Mouse (Mus musculus): ENCODE measurements at regions not wholly inside any gene's neighbourhood (a gene's known extent, or its start where the extent isn't known, plus 50 kb on each side); places are given as distances from the start of the nearest gene placed in this dataset.

GRCm38 (mm10) chr3:40164181-40164580, 366.9 kb upstream of the Intu start:
- DNase-seq (ENCODE audit: extremely low read depth, low read depth) = no peak

- DNase-seq (ENCODE audit: extremely low read depth, low read depth) = no peak
Observed at GRCm38 (mm10) chr3:40167970-40168626, 363.0 kb upstream of the Intu start.

GRCm38 (mm10) chr3:40169590-40169989, 361.5 kb upstream of the Intu start:
- no peak for DNase-seq (ENCODE audit: extremely low read depth, low read depth)

GRCm38 (mm10) chr3:40179726-40180317, 351.3 kb upstream of the Intu start:
- no peak for DNase-seq (ENCODE audit: extremely low read depth, low read depth)

DNA sequence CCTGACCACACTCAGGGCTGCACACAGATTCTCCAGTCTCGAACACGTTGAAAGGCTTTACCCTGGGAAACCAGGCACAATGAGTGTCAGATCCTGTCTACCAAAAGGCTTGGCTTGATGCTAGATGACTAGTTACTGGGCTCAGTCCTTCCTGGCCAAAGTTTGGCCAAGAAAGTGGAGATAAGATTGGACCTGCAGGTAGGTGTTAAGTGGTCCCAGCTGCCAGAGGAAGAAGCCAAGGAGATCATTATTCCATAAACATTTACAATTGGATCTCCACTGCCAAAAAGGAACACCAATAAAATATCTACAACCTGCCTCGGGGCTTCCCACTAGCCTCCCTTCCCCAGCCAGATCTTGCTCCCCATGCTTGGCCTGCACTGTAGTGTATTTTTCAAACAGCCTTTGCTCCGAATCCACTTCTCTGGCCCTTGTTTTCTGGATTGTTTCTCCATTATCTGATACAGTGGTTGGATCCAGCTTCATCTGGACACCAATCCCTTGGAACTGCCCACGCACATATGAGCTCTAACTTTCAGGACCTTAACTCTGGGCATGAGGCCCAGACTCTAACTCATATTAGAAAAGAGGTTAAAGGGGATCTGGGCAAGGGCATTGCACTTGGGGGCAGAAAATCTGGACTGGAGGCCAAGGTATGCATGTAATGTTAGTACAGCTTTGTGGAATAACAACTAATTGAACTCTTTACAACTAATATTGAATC, 345.3 kb upstream of the Intu start:
- DNase-seq (ENCODE audit: extremely low read depth, low read depth) = no peak

- DNase-seq (ENCODE audit: extremely low read depth, low read depth) = no peak
Observed at GRCm38 (mm10) chr3:40189529-40189928, 341.6 kb upstream of the Intu start.

- DNase-seq (ENCODE audit: extremely low read depth, low read depth) = no peak
Observed at GRCm38 (mm10) chr3:40190024-40190423, 341.1 kb upstream of the Intu start.

DNA sequence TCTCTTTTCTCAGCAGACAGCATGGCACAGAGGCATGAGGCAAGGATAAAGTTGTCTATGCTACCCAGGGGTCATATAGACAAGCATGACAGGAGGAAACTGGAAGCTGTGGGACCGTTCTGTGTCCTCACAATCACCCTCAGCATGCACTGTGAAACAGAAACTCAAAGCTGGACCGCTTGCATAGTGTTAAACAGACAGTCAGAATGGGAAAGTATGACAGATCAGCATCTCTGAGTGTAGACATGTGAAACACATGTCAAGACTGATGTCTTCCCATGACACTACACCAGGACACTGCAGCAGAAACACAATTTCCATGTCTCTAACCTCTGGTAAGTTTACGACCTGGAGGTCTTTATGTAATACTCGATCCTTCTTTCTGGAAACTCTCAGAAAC, 330.9 kb upstream of the Intu start:
- no peak for DNase-seq (ENCODE audit: extremely low read depth, low read depth)

DNA sequence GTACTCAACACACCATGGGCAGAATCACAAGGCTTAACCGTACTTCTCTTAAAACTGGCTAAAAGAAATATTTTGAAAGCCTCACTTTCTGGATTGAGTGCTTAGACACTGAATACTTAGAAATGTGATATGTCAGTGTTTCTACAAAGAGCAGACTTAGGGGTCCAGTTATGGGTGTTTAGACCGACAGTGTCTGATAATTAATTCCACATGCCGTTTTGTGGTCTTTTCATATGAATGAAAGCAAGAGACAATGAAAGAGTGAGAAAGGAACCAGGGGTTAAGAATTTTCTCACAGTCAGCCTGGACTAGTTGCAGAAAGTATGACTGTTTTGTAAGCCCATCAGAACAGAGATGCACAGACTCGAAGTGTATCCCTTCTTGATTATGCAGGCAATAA, 324.8 kb upstream of the Intu start:
- no peak for DNase-seq (ENCODE audit: extremely low read depth, low read depth)

DNA sequence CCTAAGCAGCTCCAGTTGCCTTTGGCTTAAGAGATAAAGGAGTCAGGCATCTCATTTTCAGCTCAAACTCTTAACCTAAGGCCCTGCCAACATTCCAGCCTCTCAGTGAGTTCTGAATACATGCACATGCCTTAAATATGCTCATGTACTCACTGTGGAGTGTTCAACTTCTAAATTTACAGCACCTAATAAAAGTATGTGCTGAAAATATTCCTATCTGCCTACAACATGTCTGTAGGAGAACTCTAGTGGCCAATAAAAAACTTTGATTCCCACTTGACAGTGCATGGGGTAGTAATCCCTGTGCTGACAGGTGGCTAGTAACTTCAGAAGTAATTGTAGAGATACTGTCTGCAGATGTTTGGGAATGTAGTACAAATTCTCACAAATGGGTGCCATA, 319.3 kb upstream of the Intu start:
- no peak for DNase-seq (ENCODE audit: extremely low read depth, low read depth)

GRCm38 (mm10) chr3:40226772-40227171, 304.3 kb upstream of the Intu start:
- no peak for DNase-seq (ENCODE audit: extremely low read depth, low read depth)

DNA sequence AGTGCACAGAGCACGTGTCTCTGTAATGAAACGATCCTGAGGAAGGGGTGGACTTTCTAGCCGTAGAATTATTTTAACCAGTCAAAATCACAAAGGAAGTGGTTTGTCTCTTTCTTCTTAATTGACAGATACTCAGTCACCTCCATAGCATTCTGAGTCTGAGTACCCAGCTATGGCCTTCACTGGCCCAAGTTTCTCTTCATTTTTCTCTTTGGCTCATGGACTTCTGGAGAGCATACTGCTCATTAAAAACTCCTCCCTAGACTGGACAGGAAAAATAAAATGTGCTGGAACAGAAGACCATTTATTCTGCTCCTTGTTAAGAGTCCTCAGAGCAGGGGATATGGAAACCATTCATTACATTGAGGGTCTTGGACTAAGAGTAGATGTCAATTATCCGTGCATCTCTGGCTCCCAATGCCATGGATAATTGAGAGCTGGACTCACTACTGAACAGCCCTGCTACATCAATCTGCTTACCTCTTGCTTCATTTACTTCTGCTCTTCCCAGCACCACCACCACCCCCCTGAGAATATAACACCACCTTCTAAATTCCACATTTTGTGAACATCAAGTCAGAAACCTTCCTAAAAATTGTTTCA, 287.5 kb upstream of the Intu start:
- no peak for DNase-seq (ENCODE audit: extremely low read depth, low read depth)

- no peak for DNase-seq (ENCODE audit: extremely low read depth, low read depth)
Observed at GRCm38 (mm10) chr3:40254376-40254775, 276.7 kb upstream of the Intu start.

DNA sequence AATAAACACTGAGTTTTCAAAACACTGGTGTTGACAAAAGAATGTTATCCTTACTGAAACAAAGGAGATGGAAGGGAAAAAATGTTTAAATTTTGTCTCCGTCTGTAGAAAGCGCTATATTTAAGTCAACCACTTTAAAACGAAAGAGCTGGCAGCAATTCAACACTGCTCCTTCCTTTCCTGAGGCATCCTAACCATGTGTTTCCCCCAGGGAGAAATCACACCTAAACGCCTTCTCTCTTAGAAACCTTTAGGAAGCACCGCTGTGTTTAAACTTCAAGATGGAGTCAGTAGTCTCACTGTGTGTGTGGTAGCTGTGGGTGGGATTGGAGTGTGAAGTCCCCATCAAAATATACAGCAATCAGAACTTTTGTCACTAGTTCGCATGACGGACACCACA, 268.6 kb upstream of the Intu start:
- DNase-seq (ENCODE audit: extremely low read depth, low read depth) = no peak

- DNase-seq (ENCODE audit: extremely low read depth, low read depth) = no peak
Observed at GRCm38 (mm10) chr3:40267514-40267913, 263.6 kb upstream of the Intu start.

- DNase-seq (ENCODE audit: extremely low read depth, low read depth) = no peak
Observed at GRCm38 (mm10) chr3:40282926-40283325, 248.2 kb upstream of the Intu start.

DNA sequence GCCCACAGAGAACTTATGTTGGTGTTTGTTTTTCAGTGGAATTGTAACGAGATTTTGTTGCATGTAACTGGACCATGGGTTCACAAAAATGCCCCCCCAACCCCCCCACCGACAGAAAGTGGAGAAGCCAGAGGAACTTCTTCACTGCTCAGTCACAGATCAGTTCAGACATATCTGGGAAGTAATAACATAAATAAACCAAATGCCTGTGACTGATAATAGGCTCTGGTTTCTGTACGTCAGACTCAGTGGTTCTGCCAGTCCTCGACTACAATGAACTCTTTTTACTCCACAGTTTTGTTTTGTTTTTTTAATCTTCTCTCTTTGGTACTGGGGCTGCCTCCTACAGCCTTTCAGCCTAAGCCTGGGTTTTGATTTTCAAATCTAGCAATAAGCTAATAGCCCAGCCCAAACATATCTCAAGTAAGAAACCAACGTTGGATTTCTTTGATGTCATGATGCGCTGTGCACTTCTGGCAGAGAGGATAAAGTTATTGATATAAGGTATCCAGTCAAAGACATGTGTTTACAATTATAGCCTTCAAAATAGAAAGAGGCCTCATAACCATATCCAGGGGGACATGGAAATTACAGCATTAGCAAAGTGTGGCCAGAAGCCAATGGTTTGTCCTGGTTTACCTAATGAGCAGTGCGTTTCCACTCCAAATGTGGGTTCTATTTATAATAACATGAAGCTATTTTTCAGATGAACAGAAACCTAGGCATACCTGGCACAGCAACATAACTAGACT, 244.0 kb upstream of the Intu start:
- DNase-seq (ENCODE audit: extremely low read depth, low read depth) = no peak

DNA sequence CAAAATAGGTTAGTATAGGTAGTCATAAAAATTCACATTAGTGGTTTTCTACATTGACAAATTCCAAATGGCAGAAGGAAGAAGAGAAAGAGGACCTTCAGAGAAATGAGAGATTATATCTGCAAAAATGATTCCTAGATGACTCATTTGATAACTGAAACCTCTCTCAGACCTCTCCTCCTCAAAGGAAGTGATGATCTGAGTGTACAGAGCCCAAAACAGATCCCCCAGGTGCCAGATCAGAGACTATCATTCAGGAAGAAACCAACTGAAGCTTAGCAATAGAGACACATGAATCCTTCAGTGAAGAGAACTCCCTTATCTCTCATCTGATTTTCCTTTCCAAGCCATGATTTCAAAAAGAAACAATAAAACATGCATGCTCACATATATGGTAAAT, 234.0 kb upstream of the Intu start:
- DNase-seq (ENCODE audit: extremely low read depth, low read depth) = no peak

DNA sequence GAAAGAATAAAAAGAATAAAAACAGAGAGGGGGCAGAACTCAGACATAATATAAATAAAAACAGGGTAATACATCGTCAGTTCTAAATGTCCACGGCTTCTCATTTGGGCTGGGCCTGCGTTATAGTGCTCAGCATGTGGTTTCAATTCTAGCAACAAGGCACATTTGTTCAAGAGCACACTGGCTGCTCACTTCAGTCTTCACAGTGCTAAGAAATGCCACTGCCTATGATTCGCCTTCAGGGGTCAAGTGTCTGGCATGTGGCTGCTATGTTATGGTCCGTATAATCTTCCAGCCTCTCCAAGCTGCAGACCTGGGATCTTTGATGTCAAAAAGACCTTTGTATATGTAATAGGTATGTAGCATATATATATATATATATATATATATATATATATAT, 210.8 kb upstream of the Intu start:
- no peak for DNase-seq (ENCODE audit: extremely low read depth, low read depth)

DNA sequence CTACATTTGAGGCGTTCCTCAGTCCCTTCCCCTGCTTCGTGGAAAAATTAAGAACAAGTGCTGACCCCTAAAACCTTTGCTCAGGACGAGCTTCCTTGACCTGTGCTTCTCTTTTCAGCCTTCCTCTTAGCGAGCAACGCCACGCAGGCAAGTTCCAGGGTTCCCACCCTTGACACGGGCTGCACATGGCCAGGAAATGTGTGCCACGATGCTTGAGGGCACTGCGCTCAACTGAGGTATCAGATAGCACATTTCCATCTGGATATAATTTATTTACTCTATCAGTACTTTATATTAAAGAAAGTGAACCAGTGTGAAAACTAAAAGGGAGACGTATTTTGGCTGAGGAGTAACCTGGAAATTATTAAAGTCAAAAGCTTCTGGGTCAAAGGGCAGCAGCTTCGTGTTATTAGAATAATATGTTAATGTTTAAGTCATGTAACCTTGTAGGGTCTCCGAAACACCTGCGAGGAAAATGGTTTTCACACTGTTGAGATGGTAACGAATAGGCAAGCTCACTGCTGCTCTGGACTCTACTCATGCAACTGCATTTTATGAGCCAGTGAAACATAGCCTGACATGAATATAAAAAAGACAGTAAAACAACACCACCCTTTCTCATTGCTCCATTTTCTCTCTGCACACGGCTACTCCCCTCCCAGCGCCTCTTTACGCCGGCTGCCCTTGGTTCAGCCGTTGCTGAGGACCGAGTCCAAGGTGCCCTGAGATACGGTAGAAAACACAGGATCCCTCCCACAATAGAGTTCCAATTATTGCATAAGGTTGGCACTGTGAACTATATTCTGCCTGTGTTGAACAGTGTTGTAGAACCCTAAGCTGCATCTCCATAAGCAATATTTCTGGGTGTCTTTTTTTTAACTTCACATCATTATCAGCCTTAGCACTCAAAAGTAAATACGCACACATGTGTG, 204.9 kb upstream of the Intu start:
- DNase-seq (ENCODE audit: extremely low read depth, low read depth) = no peak

All from MEL-GATA-1-ER (cell line).